Mouse (Mus musculus) naive thymus-derived CD4-positive, alpha-beta T cell, adult 2 months (primary cell): ENCODE measurements around the gene Jph4.

Experiments used
- DNase-seq: peaks from one replicate; pipeline ENCODE4 v3.0.0-alpha.2; 2011; ENCODE audit warnings: low read depth

Gene Jph4

DNA sequence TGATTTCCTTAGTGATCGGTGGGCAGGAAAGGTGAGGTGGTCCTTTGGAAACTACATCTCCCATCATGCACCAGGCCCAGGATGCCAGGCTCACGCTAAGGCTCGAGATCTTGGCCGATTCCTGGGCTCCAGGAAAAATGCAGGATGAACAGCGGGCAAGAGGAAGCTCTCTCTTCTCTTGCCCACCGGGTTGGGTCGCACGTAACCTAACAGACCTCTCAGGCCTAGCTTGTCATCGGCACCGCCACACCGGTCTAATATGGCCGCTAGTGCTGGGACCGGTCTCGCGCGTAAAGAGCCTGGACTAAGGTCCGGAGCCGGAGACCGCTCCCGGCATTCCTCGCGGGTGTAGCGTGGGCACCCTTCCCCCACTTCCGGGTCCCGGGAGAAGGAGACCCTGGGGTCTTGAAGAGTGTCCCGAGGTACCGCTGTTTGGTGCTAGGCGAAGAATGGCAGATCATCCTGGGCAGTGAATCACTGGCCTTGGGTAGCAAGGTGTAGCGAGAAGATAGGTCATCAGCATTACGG is 22.0 kb downstream of the Jph4 start, which contains the start of gene Thtpa:
Gene Thtpa, plus strand, starts transcription at position 81 of the 528 bp plus-strand sequence.
- DNase-seq, result peak; percentile 68

DNA sequence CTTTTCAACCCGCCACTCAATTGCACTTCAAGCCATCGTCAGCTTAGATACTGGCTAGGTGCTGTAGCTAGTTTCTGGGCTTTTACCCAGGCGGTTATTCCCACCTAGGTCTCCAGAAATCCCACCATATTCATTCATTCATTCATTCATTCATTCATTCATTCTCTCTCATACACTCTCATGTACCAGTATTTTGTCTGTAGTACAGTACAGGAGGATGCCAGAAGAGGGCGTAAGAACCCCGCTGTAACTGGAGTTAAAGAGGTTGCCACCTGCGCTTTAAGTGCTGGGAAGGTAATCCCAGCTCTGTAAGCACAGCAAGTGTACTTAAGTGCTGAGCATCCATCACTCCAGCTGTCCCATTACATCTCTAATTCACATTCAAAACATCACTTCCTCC is 22.8 kb downstream of the Jph4 start:
- DNase-seq, result peak; percentile 54

DNA sequence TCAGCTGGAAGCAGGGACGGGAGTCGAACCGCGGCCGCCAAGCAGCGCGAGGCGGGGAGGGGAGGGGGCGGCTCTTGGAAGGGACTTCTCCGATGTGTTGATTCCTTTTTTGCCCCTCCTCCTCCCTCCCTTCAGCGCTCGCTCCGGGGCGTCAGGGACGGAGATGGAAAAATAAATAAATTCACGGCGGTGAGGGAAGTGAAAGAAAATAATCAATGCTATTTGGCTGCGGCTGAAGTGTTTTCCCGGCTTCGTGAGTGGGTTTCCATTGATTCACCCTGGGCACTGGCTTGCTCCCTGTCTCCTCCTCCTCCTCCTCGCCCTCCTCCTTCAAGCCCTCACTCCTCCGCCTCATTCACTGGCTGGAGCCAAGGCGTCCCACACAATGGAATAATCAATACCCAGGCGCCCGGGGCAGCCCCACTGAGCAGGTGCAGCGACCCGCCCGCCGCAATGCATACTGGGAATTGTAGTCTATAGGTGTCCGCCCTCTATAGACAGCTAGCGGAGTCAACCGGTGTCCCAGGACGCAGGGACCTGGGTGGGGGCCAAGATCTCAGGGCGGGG is 24.6 kb downstream of the Jph4 start, which contains the start of gene Zfhx2:
Gene Zfhx2, minus strand, starts transcription at position 314 of the 567 bp plus-strand sequence.
- DNase-seq, result peak; percentile 92

DNA sequence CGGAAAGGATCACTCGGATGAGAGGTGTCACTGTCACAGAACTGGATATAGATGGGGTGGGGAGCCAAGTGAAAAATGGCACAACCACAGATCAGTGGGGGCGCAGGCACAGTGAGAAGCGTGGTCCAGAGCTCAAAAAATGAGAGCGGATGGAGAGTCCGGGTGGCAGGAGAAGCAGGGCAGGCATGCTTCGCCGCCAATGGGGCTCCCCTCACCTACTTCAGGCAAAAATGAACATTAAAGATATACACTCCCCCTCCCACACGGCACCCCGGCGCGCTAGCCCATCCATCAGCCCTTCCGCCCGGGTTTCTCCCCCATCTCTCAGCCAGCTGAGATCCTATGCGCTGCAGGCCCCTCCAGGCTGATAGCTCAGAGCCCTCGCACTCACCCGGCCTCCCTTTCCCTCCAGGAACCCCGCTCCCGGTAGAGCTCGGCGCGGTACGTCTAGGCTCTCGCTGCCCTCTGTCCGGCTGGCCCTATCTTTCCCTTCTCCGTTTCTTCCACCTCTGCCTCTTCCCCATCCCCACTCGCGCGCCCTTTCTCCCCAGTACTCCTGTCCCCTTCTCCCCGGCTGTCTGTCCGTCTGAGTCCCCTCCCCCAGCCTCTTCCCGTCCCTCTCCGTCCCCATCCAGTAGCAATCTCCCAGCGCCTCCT is 25.4 kb downstream of the Jph4 start:
- DNase-seq, result no peak

DNA sequence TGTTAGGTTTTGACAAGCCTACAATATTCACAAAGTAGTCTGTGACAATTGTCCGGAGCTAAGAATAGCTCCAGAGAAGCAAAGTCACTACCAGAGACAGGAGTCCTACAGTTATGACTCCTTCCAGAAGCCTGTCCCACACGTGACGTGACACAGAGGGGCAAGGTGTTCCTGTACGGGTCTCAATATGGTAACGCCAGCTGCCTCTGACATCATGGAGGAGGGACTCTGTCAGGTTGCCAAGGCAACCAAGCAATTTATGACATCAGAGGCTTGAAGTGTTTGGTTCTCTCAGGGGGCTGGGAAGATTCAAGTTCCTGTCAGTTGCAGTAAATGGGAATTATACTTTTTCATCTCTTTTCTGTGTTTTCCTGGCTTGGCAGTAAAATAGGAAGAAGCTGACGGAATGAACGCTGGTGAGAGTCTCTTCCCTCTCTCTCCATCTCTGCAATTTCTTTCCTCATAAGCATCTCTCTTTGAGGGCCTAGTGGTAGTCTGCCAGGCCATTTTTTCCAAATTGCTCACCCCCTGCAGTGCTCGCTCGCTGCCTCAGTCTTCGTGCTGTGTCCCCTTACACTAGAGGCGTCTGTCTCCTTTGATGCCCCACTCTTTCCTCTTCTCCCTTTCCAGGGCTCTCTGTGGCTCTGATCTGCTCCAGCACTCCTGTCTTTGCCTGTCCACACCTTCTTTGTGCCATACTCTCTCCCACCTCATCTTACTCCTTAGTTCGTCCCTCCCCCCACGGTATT is 27.4 kb downstream of the Jph4 start:
- DNase-seq, result no peak

DNA sequence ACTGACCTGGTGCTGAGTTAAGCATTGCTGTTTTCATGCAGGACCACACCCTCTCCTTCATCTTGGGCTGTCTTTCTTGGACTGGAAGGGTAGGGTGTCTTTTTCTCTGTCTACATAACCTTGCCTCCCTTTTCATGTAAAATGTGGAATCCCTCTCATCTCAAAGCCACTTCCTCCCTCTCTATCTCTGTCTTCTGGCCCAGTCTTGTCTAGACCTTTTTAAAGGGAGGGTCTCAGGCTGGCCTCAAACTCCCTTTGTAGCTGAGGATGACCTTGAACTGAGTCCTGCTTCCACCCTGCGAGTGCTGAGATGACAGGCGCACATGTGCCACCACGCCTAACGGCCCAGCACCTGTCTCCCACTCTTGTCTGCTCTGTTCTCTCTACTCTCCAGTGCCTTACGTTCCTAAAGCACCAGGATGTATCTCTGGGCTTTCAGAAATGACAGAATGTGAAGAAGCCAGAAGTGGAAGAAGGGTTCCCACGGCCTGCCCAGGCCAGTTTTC is 30.7 kb downstream of the Jph4 start:
- DNase-seq, result peak; percentile 40

DNA sequence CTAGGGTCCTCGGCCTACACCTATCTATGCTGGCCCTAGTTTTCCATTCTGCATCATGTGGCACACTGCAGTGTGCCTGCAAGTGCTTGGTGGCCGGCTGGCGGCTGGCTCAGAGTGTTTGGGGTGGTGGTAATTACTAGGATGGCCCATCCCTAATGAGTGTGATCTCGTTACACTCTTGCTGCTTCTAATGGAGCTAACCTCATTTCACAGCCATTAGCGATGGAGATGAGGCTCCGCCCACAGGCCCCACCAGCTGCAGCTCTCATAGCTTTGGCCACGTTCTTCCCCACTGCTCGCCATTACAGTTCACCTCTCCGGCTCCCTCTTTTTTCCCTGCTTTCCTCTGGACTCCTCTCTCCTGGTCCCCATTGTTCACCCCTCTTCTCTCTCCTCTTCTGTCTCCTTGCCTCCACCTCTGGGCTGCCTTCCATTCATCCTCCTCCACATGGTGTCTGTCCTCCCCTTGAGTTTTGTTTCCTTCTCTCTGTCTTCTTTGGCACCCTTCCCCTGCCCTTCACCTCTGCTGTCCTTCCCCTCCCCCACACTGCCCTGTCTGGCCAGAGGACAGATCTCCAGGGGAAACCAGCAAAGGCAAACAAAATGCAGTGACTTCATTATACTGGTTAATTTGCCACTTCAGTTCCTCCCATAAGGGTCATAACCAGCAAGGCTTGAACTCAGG is 31.3 kb downstream of the Jph4 start:
- DNase-seq, result no peak

DNA sequence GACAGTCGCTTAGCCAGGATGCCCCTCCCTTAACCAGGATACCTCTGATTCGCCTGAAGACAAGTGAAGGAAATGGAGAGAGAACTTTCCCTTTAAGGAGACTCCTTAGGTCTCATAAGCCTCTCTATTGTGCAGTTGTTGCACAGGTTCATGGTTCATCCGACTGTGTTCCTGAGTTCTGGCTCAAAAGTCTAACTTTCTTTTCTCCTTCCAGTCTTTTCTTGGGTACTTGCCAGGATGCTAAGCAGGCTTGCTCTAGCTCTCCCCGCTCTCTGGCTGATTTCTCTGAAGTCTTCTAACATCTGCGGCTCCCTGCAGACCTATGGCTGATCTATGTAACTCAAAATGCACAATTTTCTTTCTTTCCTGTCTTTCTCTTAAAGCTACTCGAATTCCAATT is 33.3 kb downstream of the Jph4 start:
- no peak for DNase-seq

DNA sequence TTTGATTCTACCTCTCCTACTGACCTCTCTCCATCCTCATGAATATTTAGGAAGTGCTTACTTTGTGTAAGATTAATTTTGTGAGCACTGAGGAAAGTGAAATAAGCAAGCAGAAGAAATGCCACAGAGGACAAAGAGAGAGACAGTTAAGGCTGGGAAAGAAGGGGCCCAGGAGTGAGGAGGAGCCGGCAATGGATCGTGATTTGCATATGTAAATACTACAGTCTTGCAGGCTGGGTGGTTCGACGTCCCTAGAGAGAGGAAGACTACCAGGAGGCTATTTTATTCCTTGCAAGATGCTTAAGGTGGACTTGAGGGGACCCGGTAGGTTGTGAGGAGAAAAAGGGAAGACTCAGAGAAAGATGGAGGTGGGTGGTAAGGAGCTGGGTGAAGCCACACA is 35.6 kb downstream of the Jph4 start:
- DNase-seq, result no peak

DNA sequence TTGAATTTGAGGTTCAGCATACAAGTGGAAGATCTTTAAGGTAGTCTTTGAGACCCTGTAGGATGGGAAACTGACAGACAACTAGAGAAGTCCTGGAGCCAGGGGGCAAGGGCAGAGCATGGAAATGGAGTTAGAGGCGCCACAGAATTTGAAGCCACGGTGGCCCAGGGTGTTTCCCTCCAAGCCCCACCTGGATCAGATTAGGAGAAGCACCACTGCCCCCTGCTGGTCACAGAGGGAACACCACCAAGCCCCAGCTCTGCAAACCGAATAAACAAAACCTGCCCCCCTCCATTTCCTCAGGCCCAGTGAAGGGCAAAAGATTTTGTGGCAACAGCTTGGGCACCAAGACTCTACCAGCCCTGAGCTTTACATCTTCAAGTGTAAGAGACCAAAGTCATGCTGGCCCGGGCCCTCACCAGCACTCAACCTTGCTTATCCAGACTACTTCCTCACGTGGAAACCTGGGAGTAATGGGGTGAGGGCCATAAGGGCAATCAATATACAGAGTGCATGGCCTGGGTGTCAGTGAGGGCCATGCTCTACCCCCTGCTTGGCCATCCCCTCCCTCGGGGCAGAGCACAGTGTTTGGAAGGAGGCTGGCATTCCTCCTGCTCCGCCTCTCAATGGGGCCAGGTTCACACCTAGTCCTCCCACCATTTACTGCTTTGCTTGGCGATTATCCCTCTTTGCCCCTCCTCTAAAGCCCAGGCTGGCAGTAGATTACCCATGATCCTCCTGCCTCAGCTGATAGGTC is 37.3 kb downstream of the Jph4 start:
- peak; percentile 88 for DNase-seq

DNA sequence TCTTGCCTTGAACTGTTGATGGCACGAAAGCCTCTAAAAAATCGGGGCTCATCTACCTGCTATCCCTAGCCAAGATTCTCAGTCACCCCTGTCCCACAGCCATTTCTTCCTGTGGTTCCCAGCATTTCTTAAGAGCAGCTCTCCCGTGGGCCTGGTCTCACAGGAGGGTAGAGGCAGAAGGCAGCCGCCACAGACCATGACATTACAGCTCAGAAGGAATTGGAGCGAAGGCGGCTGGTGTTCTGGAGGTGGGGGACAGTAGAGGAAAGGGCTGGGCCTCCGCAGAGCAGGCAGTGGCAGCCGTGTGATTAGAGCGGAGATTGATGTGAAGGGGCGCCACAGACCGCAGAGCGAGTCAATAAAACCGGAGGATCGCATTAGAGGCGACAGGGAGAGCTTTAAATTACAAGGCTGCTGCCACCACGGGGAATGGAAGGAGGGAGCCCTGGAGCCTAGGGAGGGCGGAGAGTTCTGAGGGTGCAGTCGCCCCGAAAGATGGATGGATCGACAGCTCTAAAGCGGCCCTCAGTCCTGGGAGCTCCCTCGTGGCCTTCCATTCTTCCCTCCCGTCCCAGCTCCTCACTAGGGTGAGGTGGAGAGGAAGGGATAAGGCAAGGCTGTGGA is 38.3 kb downstream of the Jph4 start:
- no peak for DNase-seq

DNA sequence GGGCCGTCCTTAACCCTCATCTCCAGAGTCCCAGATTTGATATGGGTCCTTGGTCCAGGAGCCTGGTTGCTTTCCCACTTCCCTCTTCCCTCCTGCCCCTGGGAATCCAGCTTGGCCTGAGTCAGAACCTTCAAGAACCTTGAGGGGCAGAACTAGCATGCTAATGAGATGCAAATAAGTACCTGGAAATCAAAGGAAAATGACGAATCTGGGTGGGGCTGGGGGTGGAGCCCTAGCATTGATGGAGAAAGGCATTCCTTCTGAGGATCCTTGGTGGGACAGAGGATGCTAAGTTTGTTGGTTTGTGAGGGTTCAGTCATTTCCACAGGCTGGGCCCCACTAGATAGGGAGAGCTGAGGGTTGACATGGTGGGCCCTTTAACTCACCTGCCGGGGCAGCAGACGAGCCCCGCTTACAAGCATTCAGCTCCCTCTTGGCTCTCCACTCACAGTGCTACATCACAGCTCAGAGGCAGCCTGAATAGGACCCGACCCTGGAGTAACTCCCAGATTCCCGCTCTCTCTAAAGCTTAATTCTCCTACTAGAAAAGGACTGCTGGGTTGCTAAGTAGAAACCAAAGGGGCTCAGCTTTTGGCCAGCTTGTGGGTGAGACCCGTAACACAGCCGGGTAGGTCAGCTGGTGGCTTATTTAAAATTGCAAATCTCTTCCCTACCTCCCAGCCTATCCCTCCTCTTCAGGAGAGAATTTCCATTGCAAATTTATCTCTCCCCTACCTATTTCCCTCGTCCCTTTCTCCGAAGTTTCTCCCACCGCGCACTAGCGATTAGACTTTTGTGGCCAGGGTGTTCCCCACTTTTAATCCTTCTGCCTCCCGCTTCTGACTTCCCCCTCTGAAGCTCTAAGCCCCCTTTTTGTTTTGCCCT is 39.0 kb downstream of the Jph4 start:
- DNase-seq, result no peak

DNA sequence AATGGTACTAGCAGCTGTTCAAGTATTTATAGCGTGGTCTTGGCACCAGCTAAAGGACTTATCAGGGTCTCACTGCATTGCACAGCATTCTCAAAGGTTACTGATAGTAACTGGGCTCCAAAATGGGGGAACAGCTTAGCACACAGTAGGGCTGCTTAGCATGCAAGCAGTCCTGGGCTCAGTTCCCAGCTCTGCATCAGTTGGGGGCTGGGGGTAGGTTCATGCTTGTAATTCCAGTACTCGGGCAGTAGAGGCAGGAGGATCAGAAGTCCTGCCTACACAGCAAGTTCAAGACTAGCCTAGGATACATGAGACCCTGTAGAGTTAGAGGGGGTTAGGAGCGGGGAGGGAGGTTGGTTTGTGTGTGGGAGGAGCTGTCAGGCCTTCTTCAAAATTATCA is 39.8 kb downstream of the Jph4 start:
- no peak for DNase-seq

DNA sequence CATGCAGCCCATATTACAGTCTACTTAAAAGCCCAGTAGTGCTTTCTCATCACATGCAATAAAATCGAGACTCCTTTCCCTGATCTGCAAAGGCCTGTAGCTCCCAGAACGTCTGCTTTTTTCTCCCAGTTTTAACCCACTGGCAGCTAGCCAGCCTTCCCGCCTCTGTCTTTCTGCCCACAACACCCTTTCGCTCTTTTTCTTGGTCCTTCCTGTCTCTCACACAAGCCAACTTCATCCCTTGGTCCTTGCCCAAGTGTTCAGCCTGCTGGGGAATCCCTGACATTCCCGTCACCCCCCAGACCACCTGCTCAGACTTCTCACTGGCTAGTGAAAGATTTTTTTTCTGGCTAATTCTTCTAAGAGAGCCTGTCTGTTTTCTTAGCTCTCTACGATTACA is 40.5 kb downstream of the Jph4 start:
- DNase-seq, result no peak

DNA sequence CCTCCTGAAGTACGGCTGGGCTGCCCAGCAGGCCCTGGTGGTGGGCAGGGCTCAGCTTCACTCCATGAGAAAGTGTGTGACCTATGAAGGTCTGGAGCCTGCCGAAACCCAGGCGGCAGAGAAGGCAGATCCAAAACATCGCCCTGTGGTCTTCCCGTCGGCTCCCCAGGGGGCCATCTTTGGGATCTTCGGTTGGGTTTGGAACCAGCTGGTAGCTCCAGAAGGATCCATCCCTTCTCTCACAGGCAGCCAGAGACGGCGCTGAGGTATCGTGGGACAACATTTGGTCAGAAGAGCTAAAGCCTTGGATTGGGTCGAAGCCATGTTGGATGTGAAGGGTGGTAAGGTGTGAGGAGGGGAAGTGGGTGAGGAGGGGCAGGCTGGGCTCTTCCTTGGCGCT is 42.3 kb downstream of the Jph4 start:
- no peak for DNase-seq

DNA sequence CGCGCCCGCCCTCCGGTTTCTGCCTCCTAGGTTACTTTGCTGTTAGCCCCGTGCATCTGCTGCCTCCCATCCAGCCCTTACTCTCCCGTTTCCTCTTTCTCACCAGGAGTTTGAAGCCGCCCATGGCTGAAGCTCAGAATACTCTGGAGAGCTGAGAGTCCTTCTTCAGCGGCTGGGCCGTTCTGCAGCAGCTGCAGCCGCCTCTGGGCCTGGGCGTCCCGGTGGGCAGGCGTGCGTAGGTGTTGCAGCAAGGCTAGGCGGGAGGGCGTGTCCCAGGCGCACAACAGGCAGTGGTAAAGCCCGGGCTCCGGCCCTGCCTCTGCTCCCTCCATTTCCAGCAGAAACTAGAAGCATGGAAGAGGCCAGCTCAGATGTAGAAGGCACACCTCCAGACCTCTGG is 45.0 kb downstream of the Jph4 start:
- DNase-seq, result no peak

DNA sequence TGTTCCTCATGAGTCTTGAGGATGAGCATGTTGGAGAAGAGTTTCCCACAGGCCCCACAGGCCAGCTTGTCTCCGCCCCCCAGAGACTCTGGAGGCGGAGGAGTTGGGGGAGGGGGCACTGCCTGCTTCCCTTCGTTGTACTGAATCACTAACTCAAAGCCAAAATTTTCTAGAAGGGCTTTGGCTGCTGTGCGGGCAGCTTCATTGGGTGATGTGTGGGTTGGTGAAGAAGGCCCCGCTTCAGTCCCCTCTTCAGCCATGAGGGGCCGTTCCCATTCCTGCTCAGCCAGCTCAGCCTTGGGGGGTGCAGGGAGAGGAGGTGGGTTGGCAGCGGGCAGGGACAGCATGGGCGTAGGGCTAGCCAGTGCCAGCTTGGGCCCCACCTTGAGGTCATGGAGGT is 50.7 kb downstream of the Jph4 start:
- no peak for DNase-seq

DNA sequence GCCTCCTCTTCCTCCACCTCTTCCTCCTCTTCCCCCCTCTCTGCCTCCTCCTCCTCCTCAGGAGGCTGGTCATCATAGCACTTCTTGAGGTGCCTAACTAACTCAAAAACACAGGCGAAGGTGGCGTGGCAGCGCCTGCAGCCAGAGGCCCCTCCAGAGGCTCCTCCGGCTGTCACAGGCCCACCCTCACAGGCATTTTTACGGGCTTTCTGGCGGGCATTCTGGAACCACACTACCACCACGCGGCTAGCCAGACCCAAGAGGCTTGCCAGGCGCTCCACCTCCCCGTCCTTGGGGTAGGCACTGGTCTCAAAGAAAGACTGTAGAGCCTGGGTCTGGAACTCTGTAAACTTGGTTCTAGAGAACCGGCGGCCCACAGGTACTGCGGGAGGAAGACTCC is 51.3 kb downstream of the Jph4 start:
- DNase-seq, result no peak

DNA sequence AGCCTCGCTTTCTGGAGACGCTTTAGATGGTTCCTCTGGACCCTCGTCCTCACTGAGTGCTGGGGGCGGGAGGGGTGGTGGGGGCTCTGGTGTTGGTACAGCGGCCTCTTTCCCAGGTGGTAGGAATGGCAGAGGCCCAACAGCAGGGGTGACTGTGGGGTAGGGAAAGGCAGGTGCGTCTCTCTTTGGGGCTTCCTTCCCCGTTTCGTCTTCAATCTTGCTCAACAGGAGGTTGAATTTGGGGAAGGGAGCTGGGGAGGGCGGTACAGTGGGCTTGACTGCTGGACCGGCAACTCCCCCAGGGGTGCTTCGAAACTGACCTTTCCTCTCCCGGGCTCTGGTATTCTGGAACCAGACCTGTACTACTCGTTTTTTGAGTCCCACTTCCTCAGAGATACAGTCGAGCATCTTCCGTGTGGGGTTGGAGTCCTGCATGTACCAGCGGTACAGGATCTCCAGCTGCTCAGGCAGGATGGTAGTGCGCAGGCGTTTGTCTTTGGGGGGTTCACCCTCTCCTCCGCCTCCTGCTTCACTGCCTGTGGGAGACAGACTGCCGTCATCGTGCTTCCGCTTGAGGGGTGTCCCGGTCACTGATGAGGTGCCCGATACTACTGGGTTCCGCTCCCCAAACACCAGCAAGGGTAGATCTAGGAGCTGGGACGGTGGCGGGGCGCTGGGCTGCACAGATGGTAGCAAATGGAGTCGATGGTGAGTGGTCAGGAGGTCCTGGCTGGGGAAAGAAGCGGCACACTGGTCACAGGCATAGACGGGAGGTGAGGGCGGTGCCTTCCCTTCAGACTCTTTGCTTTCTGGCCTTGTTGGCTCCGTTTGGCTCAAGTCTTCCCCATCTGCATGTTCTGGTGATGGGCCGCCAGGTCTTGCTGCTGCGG is 52.0 kb downstream of the Jph4 start:
- no peak for DNase-seq
